Mouse (Mus musculus) CH12.LX (cell line): ENCODE data around the gene Atrnl1. TPM values are rescaled to one million over a fixed set of nuclear protein-coding genes. Genes with fewer than 3 reads are reported as not detected.

Experiments
- DNase-seq: peaks from one replicate; pipeline ENCODE4 v3.0.0-alpha.2; 2013; ENCODE audit errors: extremely low read depth
- H3K27ac ChIP-seq: 2 replicates; pipeline ENCODE4 v1.5.1; 2012; ENCODE audit warnings: low read depth, mild to moderate bottlenecking, control low read depth, moderate library complexity; ENCODE audit not compliant: insufficient read depth
- H3K27me3 ChIP-seq: replicated peaks from 2 replicates; pipeline ENCODE3; 2012; ENCODE audit warnings: inconsistent platforms
- H3K36me3 ChIP-seq, 2 experiments: replicated peaks in 1 of 2; 2 replicates each; pipeline versions ENCODE3 to v1.6.1; 2012; ENCODE audit warnings: inconsistent platforms in 1 of 2, low read length in 1 of 2, mild to moderate bottlenecking in 1 of 2, mixed read lengths in 1 of 2, moderate library complexity in 1 of 2; ENCODE audit not compliant: control insufficient read depth in 1 of 2, insufficient read depth in 1 of 2
- H3K4me1 ChIP-seq, 2 experiments: 2 replicates each; pipeline ENCODE4 v1.6.1; 2012; ENCODE audit warnings: inconsistent platforms in 1 of 2, moderate library complexity in 1 of 2; ENCODE audit not compliant: insufficient read depth in 2 of 2, control insufficient read depth in 1 of 2
- H3K4me2 ChIP-seq: 2 replicates; pipeline ENCODE4 v1.6.1; 2012; ENCODE audit warnings: low read depth, mild to moderate bottlenecking, control low read depth; ENCODE audit not compliant: poor library complexity, insufficient read depth, severe bottlenecking
- H3K4me3 ChIP-seq, 3 experiments: fragments of 150-350 bp in 1 of 3; sonication (generic) in 1 of 3; replicated peaks in 1 of 3; 2 replicates each; pipeline versions ENCODE3 to v1.5.1; 2011 to 2012; ENCODE audit warnings: low read depth in 2 of 3, low read length in 2 of 3, mild to moderate bottlenecking in 2 of 3, moderate library complexity in 2 of 3, control low read depth in 1 of 3, improper control_type of control experiment in 1 of 3, inconsistent platforms in 1 of 3, mixed read lengths in 1 of 3; ENCODE audit not compliant: poor library complexity in 1 of 3
- H3K79me2 ChIP-seq: replicated peaks from 2 replicates; pipeline ENCODE4 v1.6.1; 2012; ENCODE audit warnings: mild to moderate bottlenecking, moderate library complexity; ENCODE audit not compliant: control insufficient read depth, poor library complexity, insufficient read depth, severe bottlenecking; ENCODE audit errors: extremely low read depth
- H3K9ac ChIP-seq: 2 replicates; pipeline ENCODE4 v1.6.1; 2012; ENCODE audit warnings: low read depth, mild to moderate bottlenecking, control low read depth, moderate library complexity; ENCODE audit not compliant: insufficient read depth
- H3K9me3 ChIP-seq: replicated peaks from 2 replicates; pipeline ENCODE3; 2012; ENCODE audit warnings: low read length, inconsistent platforms, mixed read lengths
- BHLHE40 ChIP-seq: IDR thresholded peaks from 2 replicates; pipeline ENCODE4 v1.6.1; 2011; ENCODE audit warnings: mild to moderate bottlenecking, low read depth, low read length, improper control_type of control experiment
- CHD1 ChIP-seq: IDR thresholded peaks from 2 replicates; pipeline ENCODE4 v1.6.1; 2012; ENCODE audit warnings: low read depth, low read length, improper control_type of control experiment, inconsistent platforms
- CTCF ChIP-seq, 2 experiments: IDR thresholded peaks in 1 of 2; conservative IDR thresholded peaks in 1 of 2; 2 replicates each; pipeline ENCODE4 v1.5.1; 2011 to 2012; ENCODE audit warnings: low read depth in 2 of 2, low read length in 2 of 2, improper control_type of control experiment in 1 of 2, inconsistent platforms in 1 of 2, mild to moderate bottlenecking in 1 of 2, moderate library complexity in 1 of 2
- MAFK ChIP-seq: IDR thresholded peaks from 2 replicates; pipeline ENCODE4 v1.6.1; 2011; ENCODE audit warnings: low read length, improper control_type of control experiment; ENCODE audit not compliant: insufficient replicate concordance
- MEF2A ChIP-seq: IDR thresholded peaks from 2 replicates; pipeline ENCODE4 v1.6.1; 2014; ENCODE audit warnings: low read depth, mild to moderate bottlenecking, inconsistent platforms, low read length, improper control_type of control experiment, borderline replicate concordance
- NELFE ChIP-seq: IDR thresholded peaks from 2 replicates; pipeline ENCODE4 v1.6.1; 2011; ENCODE audit warnings: low read depth, low read length, improper control_type of control experiment
- POLR2A ChIP-seq: IDR thresholded peaks from 2 replicates; pipeline ENCODE4 v1.6.1; 2011; ENCODE audit warnings: low read depth, mild to moderate bottlenecking, improper control_type of control experiment, low read length
- RAD21 ChIP-seq: IDR thresholded peaks from 2 replicates; pipeline ENCODE4 v1.6.1; 2011; ENCODE audit warnings: low read depth, mild to moderate bottlenecking, low read length, improper control_type of control experiment, moderate library complexity
- SMC3 ChIP-seq: IDR thresholded peaks from 2 replicates; pipeline ENCODE4 v1.6.1; 2011; ENCODE audit warnings: low read depth, low read length, improper control_type of control experiment
- TBP ChIP-seq: conservative IDR thresholded peaks from 2 replicates; pipeline ENCODE4 v1.6.1; 2011; ENCODE audit warnings: low read depth, low read length, improper control_type of control experiment
- USF2 ChIP-seq: conservative IDR thresholded peaks from 2 replicates; pipeline ENCODE4 v1.6.1; 2011; ENCODE audit warnings: low read depth, low read length, improper control_type of control experiment
- ZMIZ1 ChIP-seq: IDR thresholded peaks from 2 replicates; pipeline ENCODE4 v1.6.1; 2012; ENCODE audit warnings: low read depth, mild to moderate bottlenecking, inconsistent platforms, low read length, improper control_type of control experiment
- dilution Hi-C: fragments of 300-500 bp; cut with MboI; formaldehyde crosslinking; loops from 2 replicates; pipeline ENCODE4 v1.14.3; 2020; ENCODE audit warnings: low sequenced_read_pairs; ENCODE audit not compliant: extremely low pct_unique_long_range_greater_than_20kb, extremely low pct_ligation_motif_present
- in situ Hi-C: fragments of 300-500 bp; cut with MboI; formaldehyde crosslinking; loops from 3 replicates; pipeline ENCODE4 v1.14.3; 2019; ENCODE audit warnings: low sequenced_read_pairs, low pct_ligation_motif_present, low pct_unique_long_range_greater_than_20kb, mixed read lengths
- polyA plus RNA-seq: library from polyadenylated mRNA; unstranded; fragments of >175 nt; gene quantifications from 2 replicates; pipeline ENCODE4 v1.2.1, GENCODE M21; 2012; ENCODE audit warnings: low read depth; ENCODE audit not compliant: insufficient read length
- total RNA-seq, 2 experiments: library from RNA; depleted of rRNA; stranded (reverse); fragments of 300-350 nt in 1 of 2; fragments of >200 nt in 1 of 2; gene quantifications; 2 replicates each; pipeline ENCODE4 v1.2.3; 2012 to 2014

Gene Atrnl1
- total and polyA plus RNA-seq, 3 experiments = 1.9 TPM

DNA sequence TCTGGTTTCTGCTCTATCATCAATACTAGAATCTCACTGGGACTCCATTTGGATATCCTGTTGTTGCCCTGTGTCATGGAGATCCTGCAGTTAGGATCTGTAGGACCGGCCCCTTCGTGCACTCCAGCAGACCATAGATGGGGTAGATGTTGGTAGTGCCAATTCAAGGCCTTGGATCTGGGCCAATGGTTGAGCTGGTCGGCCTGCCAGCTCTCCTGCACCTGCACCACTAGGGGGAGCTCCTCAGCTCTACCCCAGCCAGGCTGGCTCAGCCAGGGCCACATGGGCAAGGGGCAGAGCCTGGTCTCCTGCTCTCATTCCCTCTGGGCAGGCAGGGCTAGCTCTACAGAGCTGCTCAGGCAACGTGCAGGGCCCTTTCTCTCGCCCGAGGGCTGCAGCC, 114.1 kb downstream of the Atrnl1 start:
- peak; percentile 46 for TF ChIP-seq RAD21
- TF ChIP-seq MAFK = no peak
- TF ChIP-seq SMC3 = peak; percentile 44
- TF ChIP-seq CTCF (conservative IDR thresholded peaks at IDR 0.05 in 1 of 2, IDR thresholded peaks at IDR 0.05 in 1 of 2; ENCODE audit: low read depth in 2 of 2, low read length in 2 of 2) = peak; percentile 58 to 75
- no peak for TF ChIP-seq POLR2A
- no peak for TF ChIP-seq NELFE
- TF ChIP-seq, all 38 proteins: peak for 3
- dilution Hi-C loops = no loop called here
- H3K27me3 ChIP-seq = no peaks in the 10 kb centered on the region
- DNase-seq = peak; percentile 58
- H3K9me3 ChIP-seq = no peaks in the 10 kb centered on the region
- no peak overlapping the region for H3K9ac ChIP-seq
- H3K4me1 ChIP-seq = no peaks in the 10 kb centered on the region
- H3K4me2 ChIP-seq = no peak overlapping the region
- no peaks in the 10 kb centered on the region for H3K36me3 ChIP-seq
- no peaks in the 10 kb centered on the region for H3K79me2 ChIP-seq
- in situ Hi-C loops = no loop called here
- no peak overlapping the region for H3K4me3 ChIP-seq
- H3K27ac ChIP-seq = no peak overlapping the region

DNA sequence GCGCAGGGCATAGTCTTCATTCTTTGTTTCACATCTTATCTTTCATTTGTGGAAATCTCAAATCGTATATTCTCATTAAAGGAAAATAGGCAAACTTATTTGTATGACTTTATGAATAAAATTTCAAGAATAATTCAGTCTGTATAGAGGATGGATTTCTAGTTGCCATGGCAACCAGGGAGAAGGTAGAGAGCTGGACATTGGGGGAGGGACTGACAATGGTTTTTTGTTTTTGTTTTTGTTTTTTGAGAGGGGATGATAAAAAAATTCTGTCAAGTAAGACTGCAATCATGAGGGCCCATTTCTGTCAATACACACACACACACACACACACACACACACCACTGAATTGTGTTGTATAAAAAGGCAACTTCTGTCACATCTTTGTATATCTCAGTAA, 114.5 kb downstream of the Atrnl1 start:
- dilution Hi-C loops = no loop called here
- H3K9me3 ChIP-seq = no peaks in the 10 kb centered on the region
- no peaks in the 10 kb centered on the region for H3K27me3 ChIP-seq
- H3K9ac ChIP-seq = no peak overlapping the region
- H3K36me3 ChIP-seq = no peaks in the 10 kb centered on the region
- no peaks in the 10 kb centered on the region for H3K4me1 ChIP-seq
- in situ Hi-C loops = no loop called here
- DNase-seq = no peak
- H3K27ac ChIP-seq = no peak overlapping the region
- no peak overlapping the region for H3K4me3 ChIP-seq
- no peak for TF ChIP-seq ZMIZ1
- TF ChIP-seq NELFE = no peak
- no peak for TF ChIP-seq TBP
- TF ChIP-seq BHLHE40 = no peak
- no peak for TF ChIP-seq MEF2A
- no peaks in the 10 kb centered on the region for H3K79me2 ChIP-seq
- no peak overlapping the region for H3K4me2 ChIP-seq

DNA sequence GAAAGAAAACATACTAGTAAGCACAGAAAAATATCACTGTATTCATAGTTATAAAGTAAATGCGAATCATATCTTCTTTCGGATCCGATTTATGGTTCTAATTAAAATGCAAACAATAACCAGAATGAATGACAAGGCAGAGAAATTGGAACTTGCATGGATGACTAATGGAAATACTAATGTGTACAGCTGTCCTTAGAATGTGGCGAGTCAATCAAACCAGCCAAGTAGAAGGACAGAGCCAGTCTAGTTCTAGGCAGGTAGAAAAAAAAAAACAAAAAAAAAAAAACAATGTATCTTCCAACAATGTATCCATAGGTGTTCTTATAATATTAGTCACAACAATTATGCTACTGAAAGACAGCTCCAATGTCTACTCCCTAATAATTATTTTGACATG, 116.2 kb downstream of the Atrnl1 start:
- Histone ChIP-seq H3K27me3 (no peaks in the 10 kb centered on the region), H3K36me3 (peaks cover 0 to 3% of the 10 kb centered on the region in 2 experiments), H3K4me1 (no peaks in the 10 kb centered on the region), H3K27ac (no peak overlapping the region), H3K9me3 (no peaks in the 10 kb centered on the region), H3K4me3 (no peak overlapping the region), H3K4me2 (no peak overlapping the region), H3K9ac (no peak overlapping the region), H3K79me2 (no peaks in the 10 kb centered on the region)
- TF ChIP-seq USF2 (no peak), CHD1 (no peak), NELFE (no peak)
- no peak for DNase-seq
- in situ Hi-C loops (no loop called here), dilution Hi-C loops (no loop called here)
